Mouse (Mus musculus): ENCODE results near the gene Suclg2.

GRCm38 (mm10) chr6:95725281-95725680, 6.7 kb upstream of the Suclg2 start:
- TF ChIP-seq CTCF (IDR thresholded peaks at IDR 0.05; ENCODE audit: extremely low read depth, insufficient read depth, insufficient read length, insufficient replicate concordance) (no peak), POLR2A (IDR thresholded peaks at IDR 0.05; ENCODE audit: low read depth, low read length) (no peak)

All from spleen, adult 2 months (tissue).